Mouse (Mus musculus) limb, embryonic 10.5 days (tissue): ENCODE measurements around the gene Fam104a. TPM values are rescaled to one million over a fixed set of nuclear protein-coding genes. Genes with fewer than 3 reads are reported as not detected.

Experiments
- DNase-seq: peaks from one replicate; pipeline ENCODE4 v3.0.0-alpha.2; 2017; ENCODE audit warnings: low spot score
- H3K27ac ChIP-seq: fragments of 300-500 bp; sonication (generic); 2 replicates; pipeline ENCODE4 v1.5.1; 2016; ENCODE audit warnings: mild to moderate bottlenecking
- H3K27me3 ChIP-seq: fragments of 300-500 bp; sonication (generic); 2 replicates; pipeline ENCODE4 v1.6.1; 2016; ENCODE audit warnings: low read depth, mild to moderate bottlenecking; ENCODE audit not compliant: poor library complexity, severe bottlenecking
- H3K36me3 ChIP-seq: fragments of 300-500 bp; sonication (generic); 2 replicates; pipeline ENCODE4 v1.6.1; 2016; ENCODE audit warnings: mild to moderate bottlenecking, moderate library complexity
- H3K4me1 ChIP-seq: fragments of 300-500 bp; sonication (generic); 2 replicates; pipeline ENCODE4 v1.6.1; 2016
- H3K4me3 ChIP-seq: fragments of 300-500 bp; sonication (generic); 2 replicates; pipeline ENCODE4 v1.5.1; 2016; ENCODE audit warnings: mild to moderate bottlenecking, moderate library complexity
- H3K9me3 ChIP-seq: fragments of 300-500 bp; sonication (generic); replicated peaks from 2 replicates; pipeline ENCODE4 v1.6.1; 2016; ENCODE audit warnings: mild to moderate bottlenecking
- WGBS: fragments of 180-500 bp; shearing (Covaris S2); methylation state at CpG from one replicate; pipeline ENCODE4 v1.1.7; 2016; 5-methylcytosine and 5-hydroxymethylcytosine counted together
- polyA plus RNA-seq: library from polyadenylated mRNA; unstranded; fragments of >200 nt; fragmentation: Nextera tagmentation; extraction: Ambion mirVana; gene quantifications from 2 replicates; pipeline ENCODE4 v1.2.1, GENCODE M21; 2016

Fam104a gene
- polyA plus RNA-seq, 1 experiment from 2014 or later, result 55.4 TPM

DNA sequence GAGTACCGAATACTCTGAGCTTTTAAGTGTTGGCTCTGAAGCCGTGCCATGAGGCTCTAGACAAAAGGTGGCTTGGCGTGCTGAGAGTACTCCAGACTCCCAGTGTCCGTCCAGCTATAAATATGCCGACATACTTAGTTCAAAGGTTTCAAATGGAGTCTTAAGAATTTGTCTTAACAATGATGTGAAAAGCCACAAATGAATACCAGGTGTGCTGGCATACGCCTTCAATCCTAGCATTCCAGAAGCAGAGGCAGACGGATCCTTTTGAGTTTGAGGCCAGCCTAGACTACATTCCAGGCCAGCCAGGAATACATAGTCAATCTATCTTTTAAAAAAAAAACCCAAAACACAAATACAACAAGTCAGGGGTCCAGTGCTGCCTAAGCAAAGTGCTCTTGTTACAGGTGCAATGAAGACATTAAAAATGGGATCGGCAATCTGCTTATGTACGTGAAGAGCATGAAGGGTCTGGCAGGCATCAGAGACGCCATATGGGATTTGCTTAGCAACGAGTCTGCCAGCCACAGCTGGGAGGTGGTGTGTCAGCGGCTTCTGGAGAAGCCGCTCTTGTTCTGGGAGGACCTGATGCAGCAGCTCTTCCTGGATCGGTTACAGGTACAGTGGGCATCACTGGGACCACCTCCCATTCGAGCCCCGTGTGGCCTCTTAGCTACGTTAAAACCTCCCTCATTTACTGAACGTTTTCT is 29.2 kb downstream of the Fam104a start:
- 50% methylated on average over 18 of the region's 18 CpGs for WGBS
- Histone ChIP-seq H3K27me3 (no peaks in the 10 kb centered on the region), H3K9me3 (no peaks in the 10 kb centered on the region), H3K4me1 (peaks cover 74% of the 10 kb centered on the region), H3K4me3 (no peak overlapping the region), H3K27ac (peak overlapping the region; percentile 79), H3K36me3 (peaks cover 83% of the 10 kb centered on the region)
- DNase-seq, result peak; percentile 56

DNA sequence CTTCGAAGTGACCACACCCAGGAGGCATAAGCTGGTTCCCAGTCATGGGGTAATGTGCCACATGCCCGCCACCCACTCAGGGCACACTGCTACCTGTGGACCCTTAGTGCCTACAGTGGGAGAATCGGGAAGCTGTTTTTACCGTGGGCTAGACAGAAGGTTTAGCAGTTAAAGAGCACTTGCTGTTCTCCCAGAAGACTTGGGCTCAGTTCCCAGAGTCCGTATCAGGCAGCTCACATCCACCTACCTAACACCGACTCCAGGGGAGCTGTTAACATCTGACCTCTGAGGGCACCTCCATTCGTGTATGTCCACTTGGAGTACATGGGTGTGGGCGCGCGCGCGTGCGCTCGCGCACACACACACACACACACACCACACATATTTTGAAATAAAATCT is 29.9 kb downstream of the Fam104a start:
- peak; percentile 40 for DNase-seq
- Histone ChIP-seq H3K4me3 (no peak overlapping the region), H3K4me1 (peaks cover 74% of the 10 kb centered on the region), H3K36me3 (peaks cover 77% of the 10 kb centered on the region), H3K27me3 (no peaks in the 10 kb centered on the region), H3K27ac (peak overlapping the region; percentile 79), H3K9me3 (no peaks in the 10 kb centered on the region)
- WGBS, result 84% methylated on average over 15 of the region's 15 CpGs

DNA sequence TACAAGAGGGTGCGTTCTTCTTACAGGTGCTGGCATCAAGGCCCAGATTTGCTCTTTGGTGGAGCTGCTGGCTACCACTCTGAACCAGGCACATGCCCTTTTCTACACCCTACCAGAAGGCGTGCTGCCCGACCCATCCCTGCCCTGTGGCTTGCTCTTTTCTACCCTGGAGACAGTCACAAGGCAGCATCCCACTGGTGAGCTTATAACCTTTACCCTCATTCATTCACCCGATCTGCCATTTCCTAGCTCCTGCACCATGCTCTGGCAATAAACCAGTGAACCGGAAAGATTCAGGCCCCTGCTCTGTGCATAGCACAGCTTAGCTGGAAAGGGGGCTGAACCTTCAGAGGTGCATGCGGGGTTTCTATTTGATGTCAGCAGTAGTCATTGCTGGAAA is 31.4 kb downstream of the Fam104a start:
- peaks cover 85% of the 10 kb centered on the region for H3K4me1 ChIP-seq
- peak overlapping the region; percentile 10; the same call in 1 of the 2 replicates for H3K27ac ChIP-seq
- no peak overlapping the region for H3K4me3 ChIP-seq
- peaks cover 61% of the 10 kb centered on the region for H3K36me3 ChIP-seq
- 94% methylated on average over 6 of the region's 6 CpGs for WGBS
- no peak for DNase-seq
- H3K9me3 ChIP-seq, result no peaks in the 10 kb centered on the region
- no peaks in the 10 kb centered on the region for H3K27me3 ChIP-seq

DNA sequence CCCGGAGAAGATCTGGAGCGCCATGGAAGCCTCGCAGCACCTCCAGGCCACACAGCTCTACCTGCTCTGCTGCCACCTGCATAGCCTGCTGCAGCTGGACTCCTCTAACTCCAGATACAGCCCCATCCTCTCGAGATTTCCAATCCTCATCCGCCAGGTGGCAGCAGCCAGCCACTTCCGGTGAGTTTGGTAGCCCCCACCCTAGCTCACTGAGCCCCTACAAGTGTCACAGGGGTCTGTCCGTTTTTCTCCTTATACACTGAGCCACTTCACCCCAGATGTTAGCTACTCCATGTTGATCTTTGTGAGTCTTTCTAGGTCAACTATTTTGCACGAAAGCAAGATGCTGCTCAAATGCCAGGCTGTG is 32.1 kb downstream of the Fam104a start:
- Histone ChIP-seq H3K4me1 (peaks cover 84% of the 10 kb centered on the region), H3K27ac (0 out of 2 replicates have a peak overlapping the region, but pooled peaks have one; percentile 17), H3K27me3 (no peaks in the 10 kb centered on the region), H3K4me3 (no peak overlapping the region), H3K36me3 (peaks cover 55% of the 10 kb centered on the region), H3K9me3 (no peaks in the 10 kb centered on the region)
- 49% methylated on average over 8 of the region's 8 CpGs for WGBS
- peak; percentile 75 for DNase-seq

DNA sequence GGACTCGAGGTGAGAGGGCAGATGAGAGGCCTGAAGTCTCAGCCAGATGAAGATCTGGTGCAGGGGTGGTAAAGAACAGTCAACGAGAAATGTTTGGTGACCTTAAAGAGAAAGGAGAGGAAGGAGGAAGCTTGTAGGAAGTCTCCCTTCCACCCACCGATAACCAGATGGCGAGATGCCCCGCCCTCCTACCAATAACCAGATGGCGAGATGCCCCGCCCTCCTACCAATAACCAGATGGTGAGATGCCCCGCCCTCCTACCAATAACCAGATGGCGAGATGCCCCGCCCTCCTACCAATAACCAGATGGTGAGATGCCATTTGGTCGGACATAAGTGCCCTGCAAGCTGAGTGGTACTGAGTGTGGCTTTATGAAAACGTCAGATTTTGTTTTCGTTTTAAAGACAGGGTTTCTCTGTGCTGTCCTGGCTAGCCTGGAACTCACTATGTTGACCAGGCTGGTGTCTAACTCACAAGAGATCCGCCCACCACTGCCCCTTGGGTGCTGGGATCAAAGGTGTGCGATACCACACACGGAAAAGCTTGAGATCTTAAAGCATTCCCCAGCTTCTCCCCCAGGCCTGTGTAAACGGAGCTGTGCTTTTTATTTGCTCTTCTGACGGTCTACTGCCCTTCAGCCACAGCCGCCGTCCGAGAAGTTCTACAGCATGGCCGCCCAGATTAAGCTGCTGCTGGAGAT is 32.6 kb downstream of the Fam104a start:
- Histone ChIP-seq H3K4me3 (0 out of 2 replicates have a peak overlapping the region, but pooled peaks have one; percentile 16), H3K27me3 (no peaks in the 10 kb centered on the region), H3K4me1 (peaks cover 87% of the 10 kb centered on the region), H3K36me3 (peaks cover 50% of the 10 kb centered on the region), H3K9me3 (no peaks in the 10 kb centered on the region), H3K27ac (peak overlapping the region; percentile 66)
- no peak for DNase-seq
- WGBS, result 56% methylated on average over 22 of the region's 22 CpGs

DNA sequence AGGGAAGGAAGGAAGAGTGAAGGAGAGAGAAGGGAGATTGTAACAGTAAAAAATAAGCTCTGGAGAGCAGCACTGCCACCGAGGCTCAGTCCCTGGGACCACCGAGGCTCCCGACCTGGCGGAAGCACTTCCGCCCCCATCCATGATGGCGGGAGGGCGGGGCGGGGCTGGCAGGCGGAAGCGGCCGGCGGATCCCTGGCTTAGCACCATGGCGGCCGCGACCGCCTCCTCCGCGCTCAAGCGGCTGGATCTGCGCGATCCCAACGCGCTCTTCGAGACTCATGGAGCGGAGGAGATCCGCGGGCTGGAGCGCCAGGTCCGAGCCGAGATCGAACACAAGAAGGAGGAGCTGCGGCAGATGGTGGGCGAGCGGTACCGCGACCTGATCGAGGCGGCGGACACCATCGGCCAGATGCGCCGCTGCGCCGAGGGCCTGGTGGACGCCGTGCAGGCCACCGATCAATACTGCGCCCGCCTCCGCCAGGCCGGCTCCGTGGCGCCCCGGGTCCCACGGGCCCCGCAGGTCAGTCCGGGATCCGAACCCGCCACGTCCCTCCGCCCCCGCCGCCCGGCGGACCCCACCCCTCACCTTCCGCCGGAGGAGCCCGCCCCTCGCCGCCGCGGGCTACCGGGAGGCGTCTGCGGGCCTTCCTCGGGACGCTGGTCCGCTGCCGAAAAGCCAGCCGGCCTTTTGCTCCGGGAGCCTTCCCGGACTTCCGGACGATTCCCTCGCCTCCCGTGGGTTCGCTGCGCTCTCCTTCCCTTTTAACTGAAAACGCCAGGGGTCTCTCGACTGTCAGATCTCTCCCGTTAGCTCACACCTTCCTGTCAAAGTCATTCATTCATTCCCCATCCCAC is 34.4 kb downstream of the Fam104a start, which contains the start of gene Slc39a11:
Gene Slc39a11, minus strand, starts transcription at position 727 of the 858 bp plus-strand sequence.
- WGBS, result under 1% methylated on average over 91 of the region's 91 CpGs
- H3K4me1 ChIP-seq, result peaks cover 71% of the 10 kb centered on the region

DNA sequence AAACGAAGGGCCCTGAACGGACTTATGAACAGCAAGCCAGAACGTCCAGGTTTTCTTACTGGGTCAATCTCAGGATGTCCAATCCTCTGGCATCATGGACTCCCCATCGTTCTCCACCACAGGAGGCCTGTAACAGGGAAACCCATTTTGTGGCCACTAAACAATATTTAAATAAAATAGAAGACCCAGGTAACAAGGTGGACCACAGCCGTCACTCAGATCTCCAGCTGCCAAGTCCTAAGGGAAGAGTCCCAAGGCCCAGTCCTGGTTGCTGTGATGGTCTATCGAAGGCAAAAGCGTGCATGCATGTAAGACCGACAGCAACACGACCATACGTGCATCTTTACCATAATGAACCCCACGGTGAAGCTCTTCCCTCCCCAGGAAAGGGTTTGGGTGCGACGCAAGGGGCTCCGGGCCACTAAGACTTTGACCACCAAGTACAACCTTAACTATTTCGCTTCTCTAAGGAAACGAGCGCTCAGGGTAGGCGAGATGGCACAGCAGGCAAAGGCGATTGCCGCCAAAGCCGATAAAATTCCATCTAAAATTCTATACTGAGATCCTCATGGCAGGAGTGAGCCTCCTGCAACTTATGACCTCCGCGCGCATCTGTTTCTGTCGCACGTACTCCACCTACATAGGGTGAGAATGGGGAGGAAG is 35.1 kb downstream of the Fam104a start, which contains the start of gene Cog1:
Gene Cog1, plus strand, starts transcription at position 480 of the 663 bp plus-strand sequence.
- Histone ChIP-seq H3K4me1 (peaks cover 63% of the 10 kb centered on the region), H3K27ac (peak within 1 kb of the TSS; percentile 98), H3K27me3 (no peaks in the 10 kb centered on the region), H3K4me3 (peak within 1 kb of the TSS; percentile 95), H3K9me3 (no peaks in the 10 kb centered on the region), H3K36me3 (peaks cover 24% of the 10 kb centered on the region)
- 40% methylated on average over 26 of the region's 26 CpGs for WGBS
- DNase-seq, result no peak

More for the DNA sequence above, 34.4 kb downstream of the Fam104a start, which contains the start of gene Slc39a11:
- peaks cover 32% of the 10 kb centered on the region for H3K36me3 ChIP-seq
- H3K9me3 ChIP-seq, result no peaks in the 10 kb centered on the region
- H3K4me3 ChIP-seq, result peak within 1 kb of the TSS; percentile 95
- DNase-seq, result peak; percentile 88
- no peaks in the 10 kb centered on the region for H3K27me3 ChIP-seq
- peak within 1 kb of the TSS; percentile 98 for H3K27ac ChIP-seq

DNA sequence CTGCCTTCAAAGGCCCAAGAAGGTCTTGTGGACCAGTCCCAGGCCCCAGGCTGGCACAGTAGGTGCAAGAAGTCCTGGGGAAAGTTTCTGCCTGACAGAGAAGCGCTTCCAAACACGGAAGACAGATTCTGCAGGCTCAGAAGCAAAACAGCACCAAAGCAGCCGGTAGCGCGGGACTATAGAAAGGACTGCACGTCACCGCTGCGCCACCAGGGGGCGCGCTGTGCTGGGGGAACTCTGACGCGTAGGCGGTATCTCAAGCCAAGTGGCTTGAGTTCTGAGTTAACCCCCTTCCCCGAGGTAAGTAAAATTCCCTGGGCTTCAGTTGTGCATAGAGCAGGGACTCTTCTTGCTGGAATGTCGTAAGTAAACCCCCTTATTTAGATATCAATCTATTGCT is 35.8 kb downstream of the Fam104a start:
- Histone ChIP-seq H3K27ac (peak overlapping the region; percentile 98; the same call in 1 of the 2 replicates), H3K4me1 (peaks cover 56% of the 10 kb centered on the region), H3K27me3 (no peaks in the 10 kb centered on the region), H3K36me3 (peaks cover 18% of the 10 kb centered on the region), H3K9me3 (no peaks in the 10 kb centered on the region), H3K4me3 (peak overlapping the region; percentile 26)
- WGBS, result 3% methylated on average over 15 of the region's 15 CpGs
- DNase-seq, result peak; percentile 91

DNA sequence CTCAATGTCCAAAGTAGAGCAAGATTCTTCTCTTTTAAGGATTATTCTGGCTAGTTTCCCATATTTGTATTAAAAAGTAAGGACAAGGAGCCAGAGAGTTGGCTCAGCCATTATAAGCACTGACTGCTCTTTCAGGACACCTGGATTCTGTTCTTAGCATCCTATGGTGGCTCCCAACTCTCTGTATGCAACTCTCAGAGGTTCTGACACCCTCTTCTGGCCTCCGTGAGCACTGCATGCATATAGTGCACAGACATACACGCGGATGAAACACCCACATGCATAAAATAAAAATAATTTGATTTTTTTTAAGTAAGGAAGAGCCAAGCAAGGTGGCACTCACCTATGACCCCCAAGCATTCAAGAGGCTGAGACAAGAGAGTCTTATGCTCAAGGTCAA is 38.8 kb downstream of the Fam104a start:
- Histone ChIP-seq H3K36me3 (no peaks in the 10 kb centered on the region), H3K4me3 (no peak overlapping the region), H3K4me1 (peaks cover 30% of the 10 kb centered on the region), H3K27me3 (no peaks in the 10 kb centered on the region), H3K27ac (no peak overlapping the region), H3K9me3 (no peaks in the 10 kb centered on the region)
- WGBS, result 82% methylated on average over 3 of the region's 3 CpGs
- no peak for DNase-seq

DNA sequence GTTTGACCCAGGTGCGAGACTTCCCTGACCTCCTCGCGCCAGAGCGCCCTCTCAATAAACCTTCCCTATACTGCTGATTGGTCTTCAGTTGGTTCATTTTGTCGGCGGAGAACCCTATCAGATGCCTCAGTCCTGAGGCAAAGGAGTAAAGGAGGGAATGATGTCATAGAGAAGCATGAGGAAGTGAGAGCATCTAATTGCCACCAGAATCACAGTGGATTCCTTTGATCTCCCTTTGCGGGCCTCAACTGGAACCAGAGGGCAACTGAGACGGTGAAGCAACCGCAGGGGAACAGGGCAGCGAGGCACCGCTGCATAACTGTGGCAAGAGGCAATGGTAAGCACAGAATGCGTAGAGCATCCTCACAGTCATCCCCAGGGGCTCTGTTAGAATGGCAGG is 45.3 kb downstream of the Fam104a start:
- H3K27ac ChIP-seq, result no peak overlapping the region
- no peaks in the 10 kb centered on the region for H3K9me3 ChIP-seq
- no peak for DNase-seq
- no peaks in the 10 kb centered on the region for H3K27me3 ChIP-seq
- WGBS, result 85% methylated on average over 12 of the region's 12 CpGs
- no peaks in the 10 kb centered on the region for H3K36me3 ChIP-seq
- H3K4me3 ChIP-seq, result no peak overlapping the region
- no peaks in the 10 kb centered on the region for H3K4me1 ChIP-seq

DNA sequence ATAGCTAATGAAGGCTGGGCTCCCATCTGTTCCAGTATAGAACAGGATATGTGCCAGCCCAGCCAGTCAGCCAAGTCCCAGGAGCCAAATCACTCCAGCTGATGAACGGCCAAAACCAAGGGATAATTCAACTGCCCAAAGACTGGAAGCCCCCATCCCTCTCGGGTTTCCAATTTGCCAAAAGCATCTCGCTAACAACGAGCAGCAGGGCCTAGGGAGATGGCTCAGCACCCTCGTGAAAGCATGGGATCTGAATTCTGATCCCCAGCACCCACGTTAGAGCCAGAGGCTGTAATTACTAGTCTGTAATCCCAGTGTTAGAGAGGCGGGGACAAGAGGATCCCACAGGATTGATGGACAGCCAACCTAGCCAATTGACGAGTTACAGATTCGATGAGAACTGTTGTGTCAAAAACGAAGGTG is 49.2 kb downstream of the Fam104a start:
- Histone ChIP-seq H3K27ac (no peak overlapping the region), H3K4me1 (no peaks in the 10 kb centered on the region), H3K27me3 (no peaks in the 10 kb centered on the region), H3K36me3 (no peaks in the 10 kb centered on the region), H3K4me3 (no peak overlapping the region), H3K9me3 (no peaks in the 10 kb centered on the region)
- WGBS, result 72% methylated on average over 10 of the region's 10 CpGs
- no peak for DNase-seq

DNA sequence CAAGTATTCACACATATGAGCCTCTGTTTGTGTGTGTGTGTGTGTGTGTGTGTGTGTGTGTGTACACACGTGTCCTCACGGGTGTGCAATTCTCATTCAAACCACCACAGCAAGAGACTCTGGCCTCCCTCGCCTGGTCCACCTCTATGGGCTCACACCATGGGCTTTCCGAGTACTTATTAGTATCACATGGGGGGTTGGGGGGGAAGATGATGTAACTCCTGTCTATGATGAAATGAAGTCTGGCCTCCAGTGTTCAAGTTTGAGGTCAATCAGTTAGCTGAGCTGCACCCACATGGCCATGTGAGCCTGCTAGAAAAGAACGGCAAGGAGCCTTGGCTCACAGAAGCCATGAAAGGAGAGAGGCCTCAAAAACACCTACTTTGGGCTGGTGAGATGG is 50.6 kb downstream of the Fam104a start:
- no peak overlapping the region for H3K4me3 ChIP-seq
- WGBS, result 92% methylated on average over 5 of the region's 5 CpGs
- no peak for DNase-seq
- no peaks in the 10 kb centered on the region for H3K36me3 ChIP-seq
- no peaks in the 10 kb centered on the region for H3K27me3 ChIP-seq
- no peaks in the 10 kb centered on the region for H3K9me3 ChIP-seq
- H3K4me1 ChIP-seq, result no peaks in the 10 kb centered on the region
- no peak overlapping the region for H3K27ac ChIP-seq
